Mouse (Mus musculus) neutrophil, adult 59 days (primary cell): Measurements from ENCODE around the gene Plk1. TPM values are rescaled to one million over a fixed set of nuclear protein-coding genes. Genes with fewer than 3 reads are reported as not detected.

Experiments used
- total RNA-seq, 2 experiments: library from RNA; stranded (reverse); gene quantifications; 1 replicate in 1 of 2; 2 replicates in 1 of 2; pipeline ENCODE4 v1.2.4; 2023

Plk1 gene
- total RNA-seq: 10 to 100 TPM; 46.3 to 48.2 TPM

GRCm38 (mm10) chr7:122158915-122159902, at the start of gene Plk1:
TSS of gene Plk1 (plus strand) at chr7:122159439.

DNA sequence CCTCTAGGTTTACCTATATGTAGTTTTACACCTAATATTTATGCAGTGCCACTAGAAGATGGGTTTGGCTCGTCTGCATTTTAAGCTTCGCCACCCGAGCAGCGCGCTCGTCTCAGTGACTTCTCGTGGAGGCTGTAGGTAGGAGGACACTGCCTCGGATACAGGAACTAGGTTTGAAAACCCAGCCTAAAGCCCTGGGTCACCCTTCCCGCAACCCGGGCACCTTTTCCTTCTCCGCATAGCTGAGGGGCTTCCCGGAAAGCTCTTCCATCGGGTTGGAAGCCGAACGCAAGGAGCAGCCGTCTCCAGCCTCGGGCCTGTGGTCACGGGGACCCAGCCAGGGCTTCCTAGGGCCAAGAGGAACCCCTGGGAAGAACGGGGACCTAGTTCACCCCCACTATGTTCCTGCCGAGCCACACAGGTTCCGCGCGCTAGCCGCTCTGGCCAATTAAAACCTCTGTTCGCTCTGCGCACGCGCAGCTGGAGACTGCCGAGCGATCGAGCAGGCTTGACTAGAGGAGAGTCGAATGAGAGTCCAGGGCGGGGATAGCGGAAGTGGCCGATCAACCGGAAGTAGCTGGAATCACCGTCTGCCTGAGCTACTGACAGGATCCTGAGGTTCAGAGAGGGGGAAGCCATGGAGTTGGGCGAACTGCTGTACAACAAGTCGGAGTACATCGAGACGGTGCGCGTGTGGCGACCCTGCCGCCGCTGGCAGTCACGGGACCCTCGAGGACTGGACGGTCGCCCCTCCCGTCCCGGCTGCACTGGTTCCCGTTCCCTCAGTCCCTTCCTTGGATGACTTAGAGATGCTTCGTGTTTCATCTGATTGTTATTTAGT, 26.5 kb upstream of the Plk1 start, which contains the start of the genes Palb2 and Dctn5:
TSS of gene Palb2 (minus strand) at position 489 of the 841 bp plus-strand sequence.
TSS of gene Dctn5 (plus strand) at position 545 of the 841 bp plus-strand sequence.

GRCm38 (mm10) chr7:122186043-122186442, 26.8 kb downstream of the Plk1 start, which contains the start of gene Ern2:
TSS of gene Ern2 (minus strand) at chr7:122186207.

DNA sequence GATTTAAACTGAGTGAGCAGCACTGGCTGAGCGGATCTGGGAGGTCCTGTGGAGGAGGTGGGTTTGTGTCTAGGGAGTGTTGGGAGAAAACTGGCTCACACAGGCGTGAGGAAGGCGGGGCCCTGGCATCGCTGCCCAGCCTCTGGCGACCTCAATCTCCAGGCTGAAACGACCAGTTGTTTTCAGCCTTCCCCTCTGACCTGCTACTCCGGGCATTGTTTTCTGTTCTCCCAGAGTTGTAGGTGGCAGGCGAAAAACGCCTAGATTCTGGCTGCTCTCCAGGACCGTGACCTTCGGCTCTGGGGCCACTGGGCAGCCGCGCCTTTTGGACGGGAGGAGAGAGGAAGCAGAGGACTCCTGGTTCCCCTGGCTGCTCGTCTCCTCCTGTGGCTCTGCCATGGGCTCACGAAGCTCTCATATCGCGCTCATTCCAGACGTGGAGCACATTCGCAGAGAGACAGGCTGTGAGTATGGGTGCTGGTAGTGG, 60.1 kb downstream of the Plk1 start, which contains the start of gene Chp2:
TSS of gene Chp2 (plus strand) at position 182 of the 487 bp plus-strand sequence.

Other genes with a start within 250 kb of the Plk1 start
- gene Cog7, start 177.7 kb upstream of the Plk1 start, total RNA-seq: 10 to 100 TPM in 1 of 2 experiments, 1 to 10 TPM in 1; 9.9 to 10.4 TPM
- gene Gga2, start 138.2 kb upstream of the Plk1 start, total RNA-seq: 10 to 100 TPM; 16.3 to 16.6 TPM
- 10 to 100 TPM; 11.7 to 17.6 TPM for gene Ubfd1, start 92.3 kb upstream of the Plk1 start, total RNA-seq
- gene Ears2, start 92.2 kb upstream of the Plk1 start, total RNA-seq: 1 to 10 TPM; 1.7 to 1.8 TPM
- 10 to 100 TPM; 37.9 to 52.5 TPM for gene Ndufab1, start 57.6 kb upstream of the Plk1 start, total RNA-seq
- 1 to 10 TPM; 5.1 to 8.1 TPM for gene Palb2, start 26.5 kb upstream of the Plk1 start, total RNA-seq
- gene Dctn5, start 26.4 kb upstream of the Plk1 start, total RNA-seq: 10 to 100 TPM; 52.6 to 55.7 TPM
- not detected for gene Ern2, start 26.8 kb downstream of the Plk1 start, total RNA-seq
- under 1 TPM; 0.53 to 0.56 TPM for gene Chp2, start 60.1 kb downstream of the Plk1 start, total RNA-seq
- 100 to 1,000 TPM; 215 to 233 TPM for gene Prkcb, start 129.3 kb downstream of the Plk1 start, total RNA-seq